Mouse (Mus musculus) myocyte (in vitro differentiated cells): ENCODE results near the gene Ptprd.

Experiments
- MYOD1 ChIP-seq, 3 experiments: IDR thresholded peaks; one replicate each; pipeline ENCODE4 v1.6.1; 2011; ENCODE audit warnings: control low read depth in 2 of 3, low read depth in 2 of 3, mild to moderate bottlenecking in 2 of 3, moderate library complexity in 1 of 3; ENCODE audit not compliant: insufficient read length in 2 of 3, control insufficient read depth in 1 of 3
- POLR2A ChIP-seq: IDR thresholded peaks from one replicate; pipeline ENCODE4 v1.6.1; 2011; ENCODE audit warnings: low read depth, mild to moderate bottlenecking, control low read depth, moderate library complexity; ENCODE audit not compliant: insufficient read length
- TCF12 ChIP-seq: IDR thresholded peaks from one replicate; pipeline ENCODE4 v1.6.1; 2011; ENCODE audit warnings: mild to moderate bottlenecking, control low read depth; ENCODE audit not compliant: poor library complexity, insufficient read depth, severe bottlenecking

DNA sequence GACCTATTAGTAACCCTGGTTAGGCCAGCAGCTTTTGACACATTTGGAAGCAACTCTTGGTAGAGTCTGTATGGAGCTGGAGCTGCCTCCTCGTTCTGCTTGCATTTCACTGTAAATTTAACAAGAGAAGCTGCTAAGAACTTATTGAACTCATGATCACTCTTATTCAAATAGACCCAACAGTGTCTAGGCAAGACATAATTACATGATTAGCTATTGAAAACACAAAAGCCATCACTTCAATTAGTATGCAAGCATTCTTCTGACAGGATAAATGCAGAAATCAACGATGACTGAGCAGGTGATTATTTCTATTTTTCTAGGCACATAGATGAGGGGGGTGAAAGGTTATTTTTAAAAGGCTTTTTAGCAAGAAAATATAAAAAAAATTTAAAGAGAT lies 1104.5 kb downstream of the Ptprd start:
- no peak for TF ChIP-seq MYOD1 (IDR thresholded peaks at IDR 0.05; ENCODE audit: control insufficient read depth in 1 of 3, insufficient read length in 2 of 3, low read depth in 2 of 3)
- TF ChIP-seq POLR2A = no peak
- TF ChIP-seq TCF12 = no peak
